Mouse (Mus musculus) adipocyte (in vitro differentiated cells): ENCODE results near the gene Eva1c.
A peak's percentile ranks its signal among the peaks of the same experiment; 100 is the strongest.
"Not testable (repeated sequence)": the region's sequence is repeated elsewhere in the genome, so short reads cannot be mapped to it uniquely, and the experiment has no call there.

Source experiments
- DNase-seq: peaks from one replicate; pipeline ENCODE4 v3.0.0-alpha.2; 2016; ENCODE audit warnings: low spot score

Gene Eva1c

GRCm38 (mm10) chr16:90826457-90826856 lies at the start of gene Eva1c:
Gene Eva1c (plus strand): TSS chr16:90826719.
- no peak for DNase-seq

DNA sequence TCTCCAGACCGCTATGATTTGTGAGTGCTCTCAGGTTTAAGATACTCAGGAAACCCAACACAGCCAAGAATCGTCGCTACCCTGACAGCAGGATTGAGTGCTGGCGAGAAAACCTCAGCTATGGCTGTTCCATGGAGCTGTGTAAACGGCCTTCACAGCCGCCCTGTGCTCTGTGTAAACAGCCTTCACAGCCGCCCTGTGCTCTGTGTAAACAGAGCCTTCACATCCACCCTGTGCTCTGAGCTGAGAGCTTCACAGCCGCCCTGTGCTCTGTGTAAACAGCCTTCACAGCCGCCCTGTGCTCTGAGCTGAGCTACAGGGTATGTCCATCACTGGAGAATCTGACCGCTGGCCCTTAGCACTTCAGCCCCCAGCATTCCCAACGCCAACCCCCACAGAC lies 46.7 kb upstream of the Eva1c start:
- no peak for DNase-seq

GRCm38 (mm10) chr16:90783302-90783701 lies 43.2 kb upstream of the Eva1c start:
- no peak for DNase-seq

- DNase-seq: no peak
Observed at GRCm38 (mm10) chr16:90785257-90785656, 41.3 kb upstream of the Eva1c start.

DNA sequence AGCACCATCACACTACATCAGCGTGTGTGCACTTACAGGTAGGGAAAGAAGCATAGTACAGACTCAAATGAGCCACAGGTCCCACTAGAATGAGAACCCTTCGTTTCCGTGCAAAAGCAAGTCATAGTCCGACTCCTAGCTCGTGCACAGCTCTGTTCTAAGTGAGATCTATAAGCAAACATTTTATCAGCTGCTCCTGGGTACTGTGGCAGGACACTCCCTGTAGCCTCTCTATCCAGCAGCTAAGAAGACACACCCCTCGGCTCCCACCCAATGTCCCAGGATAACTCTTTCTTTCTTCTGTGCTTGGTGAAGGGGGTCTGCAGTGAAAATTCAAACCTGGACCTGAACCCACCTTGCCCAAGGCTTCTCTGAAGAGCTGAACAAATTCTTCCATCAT lies 37.9 kb upstream of the Eva1c start:
- DNase-seq: no peak

DNA sequence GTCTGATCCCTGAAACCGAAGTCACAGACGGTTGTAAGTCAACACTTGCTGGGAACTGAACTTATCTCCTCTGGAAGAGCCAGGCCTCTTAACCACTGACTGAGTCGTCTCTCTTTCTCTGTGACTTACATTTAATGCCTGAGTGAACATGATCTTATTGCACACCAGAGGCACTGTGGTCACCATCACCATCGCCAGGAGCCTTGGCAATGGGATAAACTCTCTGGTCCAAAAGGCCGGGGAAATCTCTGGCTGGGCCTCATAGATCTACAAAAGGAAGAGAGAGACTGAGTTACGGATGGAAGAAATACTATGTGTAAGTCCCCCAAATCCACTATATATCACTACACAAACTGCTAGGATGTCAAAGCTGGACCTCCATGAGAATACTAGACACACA lies 35.6 kb upstream of the Eva1c start:
- DNase-seq: no peak

DNA sequence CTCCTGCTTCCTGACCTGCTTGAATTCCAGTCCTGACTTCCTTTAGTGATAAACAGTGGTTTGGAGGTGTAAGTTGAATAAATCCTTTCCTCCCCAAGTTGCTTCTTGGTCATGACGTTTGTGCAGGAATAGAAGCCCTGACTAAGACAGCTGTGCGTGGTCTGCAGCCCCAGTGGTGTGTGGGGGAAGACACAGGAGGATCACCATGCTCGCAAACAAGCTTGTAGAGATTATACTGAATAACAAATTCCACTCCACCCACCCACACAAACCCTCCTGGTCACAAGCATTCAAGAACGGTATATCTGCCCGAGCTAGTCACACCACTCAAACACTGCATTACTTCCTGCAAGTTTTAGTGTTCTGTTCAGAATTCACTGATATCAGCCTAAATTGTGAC lies 34.5 kb upstream of the Eva1c start:
- DNase-seq: no peak

DNA sequence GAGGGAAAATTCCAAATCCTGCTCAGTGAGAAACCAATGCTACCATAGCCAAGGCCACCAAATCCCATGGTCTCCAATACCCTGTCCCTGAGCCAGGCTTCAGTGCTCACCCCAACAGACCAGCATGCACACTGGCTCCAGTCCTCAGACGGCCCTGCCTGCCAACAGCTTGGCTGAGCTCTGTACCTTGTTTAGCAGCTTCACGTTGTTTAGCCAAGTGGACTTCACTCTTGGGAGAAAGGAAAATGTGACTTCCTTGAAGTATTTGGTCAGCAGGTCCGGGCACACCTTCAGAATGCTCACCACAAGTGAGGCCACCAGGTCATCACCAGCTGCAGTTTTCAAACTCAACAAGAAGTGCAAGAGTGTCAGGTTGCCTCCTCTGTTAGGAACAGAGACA lies 34.0 kb upstream of the Eva1c start:
- no peak for DNase-seq

DNA sequence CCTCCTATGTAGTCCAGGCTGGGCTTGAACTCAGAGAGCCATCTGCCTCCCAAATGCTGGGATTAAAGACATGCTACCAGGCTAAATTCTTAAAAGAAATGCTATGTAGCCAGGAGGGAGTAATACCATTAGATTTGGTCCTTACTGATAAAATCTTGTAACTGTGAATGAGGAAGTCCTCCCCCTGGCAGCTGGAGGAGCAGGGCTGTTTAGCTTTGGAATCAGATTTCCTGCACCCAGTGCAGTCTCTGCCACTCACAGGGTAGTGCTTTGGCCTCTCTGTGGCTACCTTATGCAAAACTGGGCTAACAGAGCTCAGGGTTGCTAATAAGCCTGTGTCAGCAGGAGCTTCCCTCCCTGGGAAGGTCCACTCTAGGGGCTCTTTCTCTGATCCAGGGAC lies 31.8 kb upstream of the Eva1c start:
- no peak for DNase-seq

DNA sequence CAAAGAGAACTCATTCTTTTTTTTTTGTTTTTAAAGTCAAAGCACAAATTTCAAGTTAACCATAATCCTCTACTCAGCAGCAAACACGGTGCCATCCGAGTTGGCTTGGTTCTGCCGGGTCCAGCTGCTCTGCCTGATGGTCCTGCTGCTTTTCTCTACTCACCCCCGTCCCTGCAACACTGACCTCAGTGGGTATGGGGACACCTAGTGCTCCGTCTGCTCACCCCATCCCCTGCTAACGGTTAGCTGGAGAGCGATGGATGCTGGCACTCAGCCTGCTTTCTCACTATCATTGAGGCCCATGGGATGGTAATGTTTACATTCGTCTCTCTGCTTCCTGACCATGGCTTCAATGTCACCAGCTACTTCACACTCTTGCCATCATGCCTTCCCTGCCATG lies 28.1 kb upstream of the Eva1c start:
- DNase-seq: no peak

- DNase-seq: no peak
Observed at GRCm38 (mm10) chr16:90798848-90799247, 27.7 kb upstream of the Eva1c start.

DNA sequence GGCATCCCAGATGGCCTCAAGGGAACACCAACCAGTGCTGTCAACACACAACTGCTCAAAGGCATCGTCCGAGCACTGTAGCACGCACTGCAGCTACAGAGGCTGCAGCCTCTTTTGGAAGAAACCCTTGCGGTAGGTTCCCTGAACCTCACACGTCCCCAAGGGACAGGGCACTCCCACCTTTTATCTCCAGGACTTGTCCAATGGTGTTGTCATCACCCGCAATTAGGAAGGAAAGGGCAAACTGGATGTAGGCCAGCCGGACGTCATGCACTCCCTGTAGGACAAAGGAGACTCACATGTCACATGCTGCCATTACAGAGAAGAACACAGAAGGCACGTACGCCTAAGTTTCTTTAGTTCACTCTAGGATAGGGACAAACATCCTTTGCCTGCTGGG lies 26.7 kb upstream of the Eva1c start:
- DNase-seq: peak; percentile 65

- peak; percentile 70 for DNase-seq
Observed at GRCm38 (mm10) chr16:90801251-90801650, 25.3 kb upstream of the Eva1c start.

DNA sequence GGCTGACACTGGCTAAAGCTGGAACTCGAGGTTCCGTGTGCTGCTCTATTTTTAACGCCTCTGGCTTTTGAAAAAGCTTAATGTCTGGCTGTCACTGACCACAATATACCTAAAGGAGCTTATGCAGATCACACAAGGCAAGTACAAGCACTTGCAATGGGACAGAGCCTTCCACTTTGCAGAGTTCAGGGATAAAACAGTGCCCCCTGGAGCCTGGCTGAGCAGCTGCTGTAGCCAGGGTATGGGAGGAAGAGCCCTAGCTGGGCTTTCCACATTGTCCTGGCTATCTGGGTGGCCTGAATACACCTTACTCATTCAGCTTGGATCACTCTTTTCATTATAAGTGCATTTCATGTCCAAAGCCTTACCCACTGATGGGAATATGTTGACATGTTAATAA lies 24.6 kb upstream of the Eva1c start:
- peak; percentile 59 for DNase-seq

GRCm38 (mm10) chr16:90804466-90804865 lies 22.1 kb upstream of the Eva1c start:
- peak; percentile 95 for DNase-seq

- peak; percentile 100 for DNase-seq
Observed at GRCm38 (mm10) chr16:90809975-90810715, 16.4 kb upstream of the Eva1c start, which contains the start of gene Urb1. Gene Urb1 (minus strand): TSS chr16:90810413.

- no peak for DNase-seq
Observed at GRCm38 (mm10) chr16:90810716-90811256, 15.7 kb upstream of the Eva1c start.

DNA sequence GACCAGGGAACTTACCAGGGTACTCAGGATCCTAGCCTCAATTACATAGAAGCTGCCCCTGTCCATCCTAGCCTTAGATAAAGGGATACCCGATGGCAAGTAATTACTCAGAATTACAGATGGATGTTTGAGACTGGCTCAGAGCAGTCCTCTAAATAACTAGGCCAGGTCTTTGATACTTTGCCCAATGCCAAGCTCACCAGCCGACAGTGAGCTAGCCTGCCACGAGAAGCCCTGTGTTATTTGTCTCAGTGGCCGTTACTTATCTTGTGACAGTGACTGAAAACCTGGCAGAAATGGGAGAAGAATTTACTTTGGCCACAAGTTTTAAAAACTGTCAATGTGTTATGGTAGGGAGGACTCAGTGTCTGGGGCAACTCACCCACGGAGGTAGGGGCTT lies 14.4 kb upstream of the Eva1c start:
- DNase-seq: peak; percentile 79

- DNase-seq: no peak
Observed at GRCm38 (mm10) chr16:90820326-90820725, 6.2 kb upstream of the Eva1c start.

- peak; percentile 47 for DNase-seq
Observed at GRCm38 (mm10) chr16:90821046-90821697, 5.3 kb upstream of the Eva1c start.

DNA sequence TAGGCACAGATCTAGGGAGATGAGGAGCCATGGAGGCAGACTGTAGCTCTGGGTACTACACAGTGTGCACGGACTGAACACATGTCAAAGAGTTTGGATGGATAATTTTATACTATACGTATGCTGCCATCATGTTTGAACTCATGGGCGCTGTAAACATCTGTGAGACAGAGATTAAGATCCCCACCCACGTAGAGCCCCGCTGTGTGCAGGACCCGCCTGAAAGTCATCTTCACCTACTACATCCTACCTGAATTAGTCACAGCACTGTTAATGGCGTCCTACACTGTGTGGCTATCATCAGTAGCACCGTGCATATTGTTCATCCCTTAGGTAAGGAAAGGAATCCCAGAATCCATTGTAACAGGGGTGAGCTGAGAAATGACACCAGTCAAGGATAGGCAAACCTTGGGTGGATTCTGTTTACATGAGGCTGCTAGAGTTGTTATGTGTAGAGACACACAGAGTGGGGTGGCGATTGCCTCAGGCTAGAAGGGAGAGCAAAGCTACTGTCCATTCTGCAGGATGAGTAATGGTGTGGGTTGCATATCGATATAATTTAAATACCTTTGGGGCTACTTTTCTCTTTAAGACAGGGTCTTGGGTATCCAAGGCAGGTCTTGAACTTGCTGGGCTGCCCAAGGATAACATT lies 4.1 kb upstream of the Eva1c start:
- no peak for DNase-seq

- peak; percentile 75 for DNase-seq
Observed at GRCm38 (mm10) chr16:90822981-90823380, 3.5 kb upstream of the Eva1c start.

DNA sequence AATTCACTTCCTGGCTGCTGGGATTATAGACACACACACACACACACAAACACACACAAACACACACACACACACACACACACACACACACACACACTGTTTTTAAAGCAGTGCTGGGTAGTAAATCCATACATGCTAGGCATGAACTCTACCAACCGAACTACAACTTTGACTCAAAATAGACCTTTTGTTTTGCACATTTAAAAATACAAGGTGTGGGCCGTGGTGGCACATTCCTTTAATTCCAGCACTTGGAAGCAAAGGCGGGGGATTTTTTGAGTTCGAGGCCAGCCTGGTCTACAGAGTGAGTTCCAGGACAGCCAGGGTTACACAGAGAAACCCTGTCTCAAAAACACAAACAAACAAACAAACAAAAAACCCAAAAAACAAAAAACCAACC lies 2.5 kb upstream of the Eva1c start:
- not testable (repeated sequence) for DNase-seq
